Mouse (Mus musculus) MEL (cell line): ENCODE data around the gene Rfx4. TPM values are rescaled to one million over a fixed set of nuclear protein-coding genes. Genes with fewer than 3 reads are reported as not detected.

ENCODE experiments used
- DNase-seq: peaks from one replicate; pipeline ENCODE4 v3.0.0; 2011; ENCODE audit warnings: low read depth, low spot score
- H3K27ac ChIP-seq: 2 replicates; pipeline ENCODE4 v1.5.1; 2012; ENCODE audit warnings: low read depth, mild to moderate bottlenecking, control low read depth, low read length, moderate library complexity; ENCODE audit not compliant: control insufficient read depth
- H3K27me3 ChIP-seq, 2 experiments: fragments of 150-350 bp in 1 of 2; sonication (generic) in 1 of 2; 2 replicates each; pipeline ENCODE4 v1.6.1; 2012; ENCODE audit warnings: low read length in 2 of 2, mild to moderate bottlenecking in 2 of 2, improper control_type of control experiment in 1 of 2, moderate library complexity in 1 of 2; ENCODE audit not compliant: insufficient read depth in 2 of 2, control insufficient read depth in 1 of 2
- H3K36me3 ChIP-seq, 2 experiments: 2 replicates each; pipeline ENCODE4 v1.6.1; 2012 to 2014; ENCODE audit warnings: low read length in 2 of 2, improper control_type of control experiment in 1 of 2, inconsistent platforms in 1 of 2, mild to moderate bottlenecking in 1 of 2; ENCODE audit not compliant: insufficient read depth in 2 of 2, control insufficient read depth in 1 of 2
- H3K4me1 ChIP-seq, 2 experiments: fragments of 150-350 bp in 1 of 2; sonication (generic) in 1 of 2; 2 replicates each; pipeline ENCODE4 v1.6.1; 2012; ENCODE audit warnings: low read length in 2 of 2, improper control_type of control experiment in 1 of 2, mild to moderate bottlenecking in 1 of 2; ENCODE audit not compliant: insufficient read depth in 2 of 2, control insufficient read depth in 1 of 2
- H3K4me3 ChIP-seq, 2 experiments: fragments of 150-350 bp in 1 of 2; sonication (generic) in 1 of 2; 2 replicates each; pipeline ENCODE4 v1.5.1; 2012; ENCODE audit warnings: low read depth in 2 of 2, low read length in 2 of 2, mild to moderate bottlenecking in 2 of 2, moderate library complexity in 2 of 2, control low read depth in 1 of 2, improper control_type of control experiment in 1 of 2; ENCODE audit not compliant: control insufficient read depth in 1 of 2, insufficient read depth in 1 of 2
- H3K79me2 ChIP-seq: 2 replicates; pipeline ENCODE4 v1.6.1; 2012; ENCODE audit warnings: mild to moderate bottlenecking, low read length, moderate library complexity; ENCODE audit not compliant: control insufficient read depth, poor library complexity, insufficient read depth
- H3K9ac ChIP-seq: 2 replicates; pipeline ENCODE4 v1.6.1; 2012; ENCODE audit warnings: low read depth, mild to moderate bottlenecking, control low read depth, low read length, moderate library complexity; ENCODE audit not compliant: control insufficient read depth, poor library complexity, severe bottlenecking
- H3K9me3 ChIP-seq: fragments of 150-350 bp; sonication (generic); replicated peaks from 2 replicates; pipeline ENCODE4 v1.6.1; 2012; ENCODE audit warnings: mild to moderate bottlenecking, low read length, improper control_type of control experiment, moderate library complexity; ENCODE audit not compliant: insufficient read depth
- CHD1 ChIP-seq: IDR thresholded peaks from 2 replicates; pipeline ENCODE4 v1.6.1; 2012; ENCODE audit warnings: low read depth, mild to moderate bottlenecking, inconsistent platforms, low read length, improper control_type of control experiment
- EP300 ChIP-seq, 2 experiments: IDR thresholded peaks; 2 replicates each; pipeline ENCODE4 v1.6.1; 2011; ENCODE audit warnings: improper control_type of control experiment in 2 of 2, low read length in 2 of 2, low read depth in 1 of 2, mild to moderate bottlenecking in 1 of 2
- ETS1 ChIP-seq: IDR thresholded peaks from 2 replicates; pipeline ENCODE4 v1.6.1; 2012; ENCODE audit warnings: low read depth, mild to moderate bottlenecking, inconsistent platforms, low read length, improper control_type of control experiment, moderate library complexity
- HCFC1 ChIP-seq: IDR thresholded peaks from 2 replicates; pipeline ENCODE4 v1.6.1; 2012; ENCODE audit warnings: low read depth, mild to moderate bottlenecking, inconsistent platforms, low read length, improper control_type of control experiment, moderate library complexity
- JUND ChIP-seq: IDR thresholded peaks from 2 replicates; pipeline ENCODE4 v1.6.1; 2011; ENCODE audit warnings: low read depth, mild to moderate bottlenecking, improper control_type of control experiment, low read length
- MAX ChIP-seq: IDR thresholded peaks from 2 replicates; pipeline ENCODE4 v1.6.1; 2011; ENCODE audit warnings: low read length, improper control_type of control experiment
- MEF2A ChIP-seq: IDR thresholded peaks from 2 replicates; pipeline ENCODE4 v1.6.1; 2014; ENCODE audit warnings: low read depth, mild to moderate bottlenecking, inconsistent platforms, low read length, improper control_type of control experiment; ENCODE audit not compliant: poor library complexity, insufficient replicate concordance, severe bottlenecking; ENCODE audit errors: extremely low read depth
- MYB ChIP-seq: IDR thresholded peaks from 2 replicates; pipeline ENCODE4 v1.6.1; 2011; ENCODE audit warnings: mild to moderate bottlenecking, low read depth, low read length, improper control_type of control experiment
- NRF1 ChIP-seq: IDR thresholded peaks from 2 replicates; pipeline ENCODE4 v1.6.1; 2014; ENCODE audit warnings: low read depth, mild to moderate bottlenecking, inconsistent platforms, low read length, improper control_type of control experiment, moderate library complexity; ENCODE audit not compliant: poor library complexity, insufficient read depth, severe bottlenecking
- POLR2A ChIP-seq, 2 experiments: IDR thresholded peaks; 2 replicates each; pipeline ENCODE4 v1.6.1; 2011 to 2012; ENCODE audit warnings: low read length in 2 of 2, mild to moderate bottlenecking in 2 of 2, control low read depth in 1 of 2, improper control_type of control experiment in 1 of 2, low read depth in 1 of 2, moderate library complexity in 1 of 2; ENCODE audit not compliant: control insufficient read depth in 1 of 2, insufficient read depth in 1 of 2, poor library complexity in 1 of 2
- RAD21 ChIP-seq: IDR thresholded peaks from 2 replicates; pipeline ENCODE4 v1.6.1; 2011; ENCODE audit warnings: mild to moderate bottlenecking, low read depth, low read length, improper control_type of control experiment
- RCOR1 ChIP-seq: IDR thresholded peaks from 2 replicates; pipeline ENCODE4 v1.6.1; 2012; ENCODE audit warnings: low read depth, mild to moderate bottlenecking, inconsistent platforms, low read length, improper control_type of control experiment
- SMC3 ChIP-seq: IDR thresholded peaks from 2 replicates; pipeline ENCODE4 v1.6.1; 2011; ENCODE audit warnings: low read depth, low read length, improper control_type of control experiment
- TAL1 ChIP-seq: IDR thresholded peaks from 2 replicates; pipeline ENCODE4 v1.6.1; 2012; ENCODE audit warnings: mild to moderate bottlenecking, inconsistent platforms, low read length, moderate library complexity, mixed read lengths
- TBP ChIP-seq: IDR thresholded peaks from 2 replicates; pipeline ENCODE4 v1.8.0; 2011; ENCODE audit warnings: low read depth, low read length, improper control_type of control experiment
- TCF12 ChIP-seq: IDR thresholded peaks from 2 replicates; pipeline ENCODE4 v1.6.1; 2014; ENCODE audit warnings: low read depth, mild to moderate bottlenecking, inconsistent platforms, low read length, improper control_type of control experiment, moderate library complexity
- UBTF ChIP-seq: IDR thresholded peaks from 2 replicates; pipeline ENCODE4 v1.6.1; 2012; ENCODE audit warnings: low read depth, mild to moderate bottlenecking, inconsistent platforms, low read length, improper control_type of control experiment, moderate library complexity, borderline replicate concordance; ENCODE audit not compliant: insufficient read depth
- USF1 ChIP-seq: IDR thresholded peaks from 2 replicates; pipeline ENCODE4 v1.6.1; 2014; ENCODE audit warnings: low read depth, mild to moderate bottlenecking, inconsistent platforms, low read length, improper control_type of control experiment, moderate library complexity
- ZC3H11A ChIP-seq: IDR thresholded peaks from 2 replicates; pipeline ENCODE4 v1.6.1; 2012; ENCODE audit warnings: low read depth, mild to moderate bottlenecking, inconsistent platforms, low read length, improper control_type of control experiment
- polyA plus RNA-seq, 2 experiments: library from polyadenylated mRNA; stranded (reverse) in 1 of 2; unstranded in 1 of 2; fragments of >175 nt in 1 of 2; fragments of >200 nt in 1 of 2; gene quantifications; 2 replicates each; pipeline versions ENCODE4 v1.2.1 to v1.2.4; 2012; ENCODE audit warnings: low replicate concordance in 2 of 2, low read depth in 1 of 2; ENCODE audit not compliant: insufficient read length in 2 of 2, insufficient read depth in 1 of 2, missing spikeins in 1 of 2
- total RNA-seq: library from RNA; depleted of rRNA; stranded (reverse); fragments of 300-350 nt; gene quantifications from 2 replicates; pipeline ENCODE4 v1.2.3, GENCODE M21; 2012

Rfx4 gene
- total and polyA plus RNA-seq, 3 experiments, result not detected

DNA sequence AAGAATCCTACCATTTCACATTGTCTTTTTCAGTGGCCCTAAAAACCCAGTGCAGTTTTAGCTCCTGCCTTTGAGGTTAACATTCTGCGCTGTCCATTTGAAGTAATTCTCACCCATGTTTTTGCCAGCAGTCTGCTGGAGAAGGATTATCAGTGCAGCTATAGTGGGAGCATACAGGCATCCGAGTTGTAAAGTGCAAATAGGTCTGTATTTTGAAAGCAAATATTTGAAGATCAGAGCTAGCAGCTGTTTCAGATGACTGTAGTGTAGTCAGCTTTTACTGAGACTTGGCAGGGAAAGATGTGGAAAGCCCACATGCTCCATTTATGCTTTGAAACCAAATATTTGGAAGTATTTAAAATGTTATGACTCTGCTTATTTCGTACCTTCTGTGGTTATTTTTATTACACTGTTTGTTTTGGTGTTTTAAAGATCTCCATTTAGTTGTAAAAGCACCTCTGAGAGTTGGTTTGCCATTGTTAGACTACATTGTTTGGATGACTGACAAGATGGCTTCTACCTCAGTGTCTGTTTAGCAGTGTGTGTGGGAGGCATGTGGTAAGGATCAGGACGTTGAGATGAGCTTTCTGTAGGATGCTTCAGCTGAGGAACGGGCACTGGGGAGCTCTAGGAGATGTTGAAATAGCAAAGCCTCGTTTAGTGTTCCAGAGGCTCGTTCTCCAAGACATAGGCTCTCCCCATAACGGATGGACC is 193.3 kb downstream of the Rfx4 start:
- Histone ChIP-seq H3K4me3 (no peak overlapping the region), H3K36me3 (peaks cover 0 to 6% of the 10 kb centered on the region in 2 experiments; a peak in 2 of 4 replicates), H3K27ac (no peak overlapping the region), H3K79me2 (no peaks in the 10 kb centered on the region), H3K9ac (no peak overlapping the region), H3K27me3 (no peaks in the 10 kb centered on the region), H3K4me1 (no peaks in the 10 kb centered on the region), H3K9me3 (no peaks in the 10 kb centered on the region)
- no peak for TF ChIP-seq HCFC1
- no peak for TF ChIP-seq TBP
- no peak for TF ChIP-seq ZC3H11A
- no peak for TF ChIP-seq SMC3
- no peak for TF ChIP-seq JUND
- no peak for TF ChIP-seq MAX
- TF ChIP-seq EP300 (IDR thresholded peaks at IDR 0.05; ENCODE audit: low read depth in 1 of 2, low read length in 2 of 2), result no peak
- no peak for TF ChIP-seq TAL1
- TF ChIP-seq CHD1, result no peak
- TF ChIP-seq UBTF, result no peak
- no peak for TF ChIP-seq NRF1
- no peak for DNase-seq

DNA sequence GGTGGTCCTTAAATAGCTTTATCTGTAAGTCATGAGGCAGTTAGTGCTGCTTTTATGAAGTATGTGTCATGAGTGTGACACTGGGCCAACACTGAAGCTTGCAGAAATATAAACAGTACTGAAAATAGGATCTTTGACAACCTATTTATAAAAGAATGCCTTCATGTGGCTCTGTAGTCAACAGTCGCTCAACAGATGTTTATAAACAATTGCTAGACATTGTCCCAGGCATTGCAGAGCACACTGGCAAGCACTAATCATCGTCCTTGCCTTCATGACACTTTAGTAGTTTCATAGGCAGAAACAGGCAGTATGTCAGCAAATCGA is 193.8 kb downstream of the Rfx4 start:
- no peak overlapping the region for H3K27ac ChIP-seq
- H3K36me3 ChIP-seq, result peaks cover 0 to 6% of the 10 kb centered on the region in 2 experiments; a peak in 2 of 4 replicates
- H3K79me2 ChIP-seq, result no peaks in the 10 kb centered on the region
- no peak overlapping the region for H3K4me3 ChIP-seq
- DNase-seq, result no peak
- no peak overlapping the region for H3K9ac ChIP-seq
- TF ChIP-seq MYB (no peak), POLR2A (IDR thresholded peaks at IDR 0.05; ENCODE audit: control insufficient read depth in 1 of 2, insufficient read depth in 1 of 2, low read depth in 1 of 2, low read length in 2 of 2, poor library complexity in 1 of 2) (no peak), TAL1 (no peak), ETS1 (no peak), MEF2A (no peak), NRF1 (no peak), ZC3H11A (no peak), USF1 (no peak), UBTF (no peak), RCOR1 (no peak), TCF12 (no peak), SMC3 (no peak), RAD21 (no peak)
- no peaks in the 10 kb centered on the region for H3K9me3 ChIP-seq
- no peaks in the 10 kb centered on the region for H3K27me3 ChIP-seq
- H3K4me1 ChIP-seq, result no peaks in the 10 kb centered on the region
